Mouse (Mus musculus) ES-E14 (cell line): ENCODE data around the gene Plet1.

Experiments
- CHD2 ChIP-seq: IDR thresholded peaks from 2 replicates; pipeline ENCODE4 v1.6.1; 2014; ENCODE audit warnings: mild to moderate bottlenecking, low read depth, low read length, inconsistent platforms
- MAFK ChIP-seq: IDR thresholded peaks from 2 replicates; pipeline ENCODE4 v1.6.1; 2014; ENCODE audit warnings: mild to moderate bottlenecking, low read depth, low read length, inconsistent platforms; ENCODE audit not compliant: insufficient read depth
- ZC3H11A ChIP-seq: IDR thresholded peaks from 2 replicates; pipeline ENCODE4 v1.6.1; 2012; ENCODE audit warnings: low read depth, mild to moderate bottlenecking, inconsistent platforms, low read length, borderline replicate concordance
- ZNF384 ChIP-seq: IDR thresholded peaks from 2 replicates; pipeline ENCODE4 v1.6.1; 2012; ENCODE audit warnings: low read depth, low read length, inconsistent platforms

DNA sequence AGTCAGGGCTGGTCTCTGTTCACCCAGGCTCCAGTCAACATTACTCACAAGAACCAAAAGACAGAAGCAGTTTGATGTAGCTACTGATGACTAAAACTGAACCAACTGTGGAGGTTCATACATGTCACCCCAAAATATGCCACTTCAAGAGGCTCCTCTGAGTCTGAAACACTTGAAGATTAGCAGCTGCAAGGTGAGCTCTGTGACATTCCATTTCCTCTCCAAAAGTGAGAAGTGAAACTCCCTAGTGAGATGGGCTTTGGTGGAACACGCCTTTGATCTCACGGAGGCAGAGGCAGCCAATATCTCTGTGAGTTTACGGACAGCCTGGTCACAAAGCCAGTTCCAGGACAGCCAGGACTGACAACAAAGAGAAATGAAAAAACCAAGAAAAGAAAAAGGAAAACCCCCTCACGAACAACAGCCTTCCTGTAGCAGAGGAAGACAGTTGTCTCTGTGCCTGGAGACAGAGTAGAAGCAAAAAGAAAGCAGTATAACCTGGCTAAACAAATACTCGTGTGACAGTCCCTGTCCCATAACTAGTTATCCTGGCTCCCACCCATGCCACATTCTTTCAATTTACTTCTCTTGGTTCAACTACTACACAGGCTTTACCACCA, 53.6 kb downstream of the Plet1 start:
- TF ChIP-seq MAFK (no peak), CHD2 (no peak), ZNF384 (no peak), ZC3H11A (no peak)
